Comparison of ENCODE assay signal across 9 mouse cellular contexts in the genomic region with DNA sequence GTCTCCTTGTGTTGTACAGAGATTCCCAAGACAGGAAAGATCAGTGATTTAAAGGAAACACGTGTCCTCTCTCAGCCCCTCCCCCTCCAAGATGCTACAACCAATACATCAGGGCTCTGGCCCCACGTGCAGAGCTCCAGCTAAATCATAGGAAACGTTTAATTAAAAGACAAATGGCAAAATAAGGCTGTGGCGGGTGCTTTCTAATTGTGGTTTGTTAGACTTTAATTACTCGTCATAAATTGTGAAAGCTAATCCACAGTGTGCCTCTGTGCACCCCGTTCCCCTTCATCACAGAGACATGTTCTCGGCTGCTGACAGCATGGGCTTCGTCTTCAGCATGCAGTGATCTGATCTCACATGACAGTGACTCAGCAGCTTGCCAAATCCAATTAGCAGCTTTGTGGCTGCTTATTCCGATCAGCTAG.
DNase-seq lines count a peak whose midpoint lies in the region; ATAC-seq and TF ChIP-seq lines count a peak whose summit lies in the region.
"Had no signal": no experiment of that assay in that cellular context is flagged by ENCODE, and none has a peak within 500 bp of the region (broad histone marks: within the 10 kb centered on the region; RNA-seq: fewer than 3 reads in every experiment).

No protein-coding gene starts in this region.

- H3K4me1 ChIP-seq in neural tube, embryonic 12.5 days, result 0 out of 2 replicates have a peak, but pooled peaks cover 3% of the 10 kb centered on the region
- peaks cover 13% of the 10 kb centered on the region for H3K4me1 ChIP-seq in forebrain, embryonic 10.5 days
- H3K4me1 ChIP-seq: heart, embryonic 15.5 days had no signal

- no peak overlapping the region for H3K4me3 ChIP-seq in neural tube, embryonic 12.5 days
- H3K4me3 ChIP-seq in forebrain, embryonic 10.5 days, result no peak overlapping the region
- no peak overlapping the region for H3K4me3 ChIP-seq in layer of hippocampus, adult 2 months
- H3K4me3 ChIP-seq: heart, embryonic 15.5 days had no signal

- no peaks in the 10 kb centered on the region for H3K27me3 ChIP-seq in neural tube, embryonic 12.5 days (replicated peaks)
- no peaks in the 10 kb centered on the region for H3K27me3 ChIP-seq in forebrain, embryonic 10.5 days (ENCODE audit: poor library complexity, severe bottlenecking)
- H3K27me3 ChIP-seq: heart, embryonic 15.5 days had no signal

- no peaks in the 10 kb centered on the region for H3K9me3 ChIP-seq in neural tube, embryonic 12.5 days
- H3K9me3 ChIP-seq in forebrain, embryonic 10.5 days, result no peaks in the 10 kb centered on the region
- H3K9me3 ChIP-seq: heart, embryonic 15.5 days had no signal

- H3K9ac ChIP-seq in neural tube, embryonic 12.5 days, result no peak overlapping the region
- H3K9ac ChIP-seq: heart, embryonic 15.5 days had no signal

- H3K4me2 ChIP-seq in neural tube, embryonic 12.5 days (replicated peaks), result no peak overlapping the region
- H3K4me2 ChIP-seq: heart, embryonic 15.5 days had no signal

- no peak for TF ChIP-seq CTCF in layer of hippocampus, adult 2 months (conservative IDR thresholded peaks at IDR 0.05)

- DNase-seq in neural tube, embryonic 10.5 days (ENCODE audit: extremely low spot score, low spot score), result no peak
- DNase-seq in forebrain, embryonic 10.5 days (ENCODE audit: extremely low spot score, low spot score), result peak; percentile 23
- DNase-seq in layer of hippocampus, adult 2 months (ENCODE audit: low spot score in 2 of 2), result peak; percentile 36 to 37
- DNase-seq in retina, adult 2 months (ENCODE audit: low read depth, low spot score), result peak; percentile 68
- no peak for DNase-seq in adipocyte (ENCODE audit: low spot score)
- DNase-seq in urinary bladder, postnatal 4 days (ENCODE audit: low spot score in 2 of 2), result no peak
- DNase-seq in spleen, postnatal 10 days (ENCODE audit: low spot score in 2 of 2), result no peak

- H3K27ac ChIP-seq in neural tube, embryonic 12.5 days, result no peak overlapping the region
- no peak overlapping the region for H3K27ac ChIP-seq in forebrain, embryonic 10.5 days
- peak overlapping the region; percentile 58 for H3K27ac ChIP-seq in layer of hippocampus, adult 2 months
- H3K27ac ChIP-seq: heart, embryonic 15.5 days had no signal

- WGBS in neural tube, embryonic 12.5 days, result 48% methylated on average over 9 of the region's 9 CpGs
- 58% methylated on average over 9 of the region's 9 CpGs for WGBS in forebrain, embryonic 10.5 days

- ATAC-seq in neural tube, embryonic 12.5 days (ENCODE audit: low FRiP score, low read depth), result peak; percentile 86; the same call in 1 of the 2 replicates

- H3K36me3 ChIP-seq in neural tube, embryonic 12.5 days, result no peaks in the 10 kb centered on the region
- no peaks in the 10 kb centered on the region for H3K36me3 ChIP-seq in forebrain, embryonic 10.5 days (replicated peaks)
- H3K36me3 ChIP-seq: heart, embryonic 15.5 days had no signal

Comparison
In these comparisons a context has a peak if more than half of its experiments do, and no peak if none do; other contexts are left out.
1. DNase-seq: peak in forebrain, embryonic 10.5 days (single experiment), layer of hippocampus, adult 2 months (2 of 2) and retina, adult 2 months (single experiment); none in neural tube, embryonic 10.5 days (single experiment), adipocyte (single experiment), urinary bladder, postnatal 4 days (0 of 2) and spleen, postnatal 10 days (0 of 2).